Mouse (Mus musculus) B cell, adult 2 months (primary cell): ENCODE measurements around the gene Me3.
"Not testable (repeated sequence)": the region's sequence is repeated elsewhere in the genome, so short reads cannot be mapped to it uniquely, and the experiment has no call there.

Experiments used
- DNase-seq, 2 experiments: peaks; one replicate each; pipeline ENCODE4 v3.0.0; 2022

Me3 gene

DNA sequence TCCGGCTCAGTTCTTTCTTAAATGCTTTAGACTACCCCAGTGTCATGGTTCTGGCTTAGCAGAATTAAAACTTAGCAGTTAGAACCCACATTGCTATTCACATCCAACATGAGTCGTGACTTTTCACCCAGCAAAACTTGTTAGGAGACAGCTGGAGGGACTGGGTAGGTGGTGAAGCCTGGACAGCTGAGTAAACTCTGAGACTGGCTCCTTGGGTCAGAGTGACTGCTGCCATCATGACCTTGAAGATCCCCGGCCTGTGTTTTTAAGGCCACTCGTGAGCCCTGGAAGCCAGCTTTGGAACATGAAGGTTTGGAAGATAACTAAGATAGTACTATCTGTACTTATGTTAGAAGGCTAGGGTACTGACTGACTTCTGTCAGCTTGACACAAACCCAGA is 35.4 kb downstream of the Me3 start:
- no peak for DNase-seq

DNA sequence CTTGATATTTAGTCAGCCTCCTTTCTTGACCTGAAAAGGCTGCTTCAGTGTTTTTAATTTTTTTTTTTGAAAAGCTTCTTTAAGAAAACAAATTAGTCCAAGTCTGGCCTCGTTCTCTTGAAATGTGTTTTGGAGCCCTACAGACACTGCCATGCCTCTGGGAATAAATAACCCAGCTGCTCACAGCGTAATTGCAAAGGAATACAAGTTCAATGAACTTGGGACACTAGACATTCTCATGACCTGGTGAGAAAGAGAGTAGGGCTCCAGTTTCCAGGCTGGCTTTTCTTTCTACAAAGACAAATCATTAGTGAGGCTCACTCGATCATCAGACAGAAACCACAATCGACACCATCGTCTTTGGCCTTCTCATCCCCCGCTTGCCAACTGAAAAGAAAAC is 37.3 kb downstream of the Me3 start:
- DNase-seq, result no peak

DNA sequence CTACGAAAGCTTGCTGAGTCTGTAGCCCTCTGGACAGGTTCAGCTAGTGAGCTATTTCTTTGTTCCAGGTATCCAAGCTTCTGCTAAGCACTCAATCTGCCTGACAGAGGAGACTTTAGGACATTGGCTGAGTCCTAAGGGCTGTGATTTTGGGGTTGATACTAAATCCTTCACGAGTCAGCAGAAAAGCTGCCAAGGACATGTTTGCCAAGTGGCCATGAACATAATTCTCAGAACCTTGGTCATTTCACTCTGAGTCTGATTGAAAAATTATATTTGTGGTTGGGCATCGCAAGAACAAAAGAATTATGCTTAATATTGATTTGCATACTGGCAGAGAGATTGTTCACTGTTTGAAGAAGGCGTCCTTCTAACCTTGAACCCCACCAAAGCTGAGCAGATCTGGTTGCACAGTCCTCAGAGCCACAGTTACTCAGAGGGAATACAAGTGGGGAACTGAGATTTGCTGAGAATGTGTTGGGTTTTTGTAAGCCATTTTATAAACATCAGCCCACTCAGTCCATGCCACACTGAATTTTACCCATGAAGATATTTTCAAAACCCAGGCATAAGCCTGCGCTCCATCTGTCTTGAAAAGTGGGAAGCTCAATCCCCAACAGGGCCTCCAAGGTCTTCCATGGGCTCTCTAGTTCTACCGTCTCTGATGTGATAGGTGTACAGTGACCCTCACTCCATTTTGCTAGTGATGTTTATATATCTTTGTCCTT is 39.1 kb downstream of the Me3 start:
- no peak for DNase-seq

DNA sequence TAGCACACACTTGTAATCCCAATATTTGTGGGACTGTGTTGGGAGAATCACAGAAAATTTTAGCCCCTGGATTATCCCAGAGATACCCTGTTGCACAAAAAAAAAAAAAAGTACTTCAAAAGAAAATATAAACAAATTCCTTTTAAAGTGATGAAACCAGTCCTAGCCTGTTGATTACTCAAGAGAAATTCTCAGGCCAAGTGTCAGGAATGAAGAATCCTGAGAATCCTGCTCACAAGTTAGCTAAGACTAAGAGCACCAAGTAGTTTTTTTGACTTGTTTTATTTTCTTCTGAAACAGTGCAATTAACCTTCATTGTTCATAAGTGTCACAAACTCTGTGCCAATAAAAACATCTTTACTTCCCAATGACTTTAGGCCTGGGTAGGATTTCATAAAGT is 44.0 kb downstream of the Me3 start:
- DNase-seq, result no peak

DNA sequence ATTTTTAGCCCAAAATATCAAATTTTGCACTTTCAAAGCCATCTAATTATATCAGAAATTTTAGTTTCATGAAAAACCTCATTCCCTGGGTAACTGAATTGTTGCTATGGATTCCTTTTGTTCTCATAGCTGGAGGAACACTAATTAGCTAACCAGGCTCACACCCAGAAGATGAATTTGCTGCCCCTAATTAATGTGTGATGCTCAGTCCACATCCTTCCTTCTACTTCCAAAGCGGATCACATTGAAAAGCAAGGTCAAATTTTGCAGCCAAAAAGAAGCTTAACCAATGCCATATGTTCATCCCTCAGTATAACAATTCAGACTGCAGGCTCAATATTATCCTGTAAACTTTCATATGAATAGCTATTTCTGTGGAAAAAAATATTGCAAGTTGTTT is 45.7 kb downstream of the Me3 start:
- DNase-seq, result no peak

DNA sequence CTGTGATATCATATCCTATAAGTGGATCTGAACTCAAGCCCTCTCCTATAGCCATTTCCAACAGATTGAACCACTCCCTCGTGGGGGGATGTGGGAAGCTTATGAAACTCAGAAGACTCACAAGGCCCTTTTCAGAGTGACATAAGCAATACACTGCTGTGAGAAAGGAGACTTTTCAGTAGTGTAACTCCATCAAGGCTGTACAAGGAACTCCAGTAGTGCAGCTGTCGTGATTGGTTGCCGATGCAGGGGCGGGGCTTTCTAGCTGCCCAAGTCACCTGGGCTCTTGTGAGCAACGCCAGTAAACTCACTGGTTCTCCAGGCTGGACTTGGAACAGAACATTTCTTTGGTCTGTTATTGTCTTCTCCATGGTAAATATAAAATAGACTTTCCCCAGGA is 46.5 kb downstream of the Me3 start:
- DNase-seq, result no peak

DNA sequence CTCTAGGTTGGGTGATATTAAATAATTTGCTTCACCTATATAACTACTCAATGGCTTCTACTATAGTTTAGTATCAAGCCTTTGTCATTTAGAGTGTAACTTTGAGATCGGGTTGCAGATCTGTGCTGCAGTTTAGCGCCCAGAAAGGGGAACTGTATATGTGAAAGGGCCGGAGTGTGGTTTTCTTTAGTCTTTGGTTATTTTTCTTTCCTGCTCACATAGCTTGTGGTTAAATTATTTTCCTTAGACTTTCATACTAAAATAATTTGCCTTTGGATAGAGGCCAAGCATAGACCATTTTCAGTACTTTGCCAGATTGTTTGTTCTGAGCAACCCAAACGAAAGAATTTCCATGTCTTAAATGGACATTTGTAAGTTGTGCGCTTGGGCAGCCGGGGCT is 46.9 kb downstream of the Me3 start:
- no peak for DNase-seq

DNA sequence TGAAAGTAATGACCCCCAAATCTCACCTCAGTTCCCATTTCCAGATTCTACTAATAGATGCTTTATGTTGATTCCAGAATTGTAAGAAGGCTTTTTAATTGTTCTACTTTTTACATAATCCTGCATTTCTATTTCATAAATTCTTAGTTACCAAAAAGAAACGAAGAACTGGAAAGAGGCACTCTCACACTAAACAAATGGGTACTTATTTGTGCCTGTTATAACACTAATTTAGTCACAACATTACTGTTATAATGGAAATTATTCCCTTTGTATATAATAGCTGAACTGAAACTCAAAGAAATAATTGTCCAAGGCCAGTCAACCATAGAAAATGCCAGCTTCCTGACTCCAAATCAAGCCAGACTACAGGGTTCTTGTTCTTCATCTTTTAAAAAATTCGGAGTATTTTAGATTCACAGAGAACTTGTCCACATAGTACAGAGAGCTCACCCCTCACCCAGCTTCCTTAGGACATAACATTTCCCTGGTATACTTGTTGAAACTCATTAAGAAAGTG is 47.5 kb downstream of the Me3 start:
- DNase-seq, result no peak

DNA sequence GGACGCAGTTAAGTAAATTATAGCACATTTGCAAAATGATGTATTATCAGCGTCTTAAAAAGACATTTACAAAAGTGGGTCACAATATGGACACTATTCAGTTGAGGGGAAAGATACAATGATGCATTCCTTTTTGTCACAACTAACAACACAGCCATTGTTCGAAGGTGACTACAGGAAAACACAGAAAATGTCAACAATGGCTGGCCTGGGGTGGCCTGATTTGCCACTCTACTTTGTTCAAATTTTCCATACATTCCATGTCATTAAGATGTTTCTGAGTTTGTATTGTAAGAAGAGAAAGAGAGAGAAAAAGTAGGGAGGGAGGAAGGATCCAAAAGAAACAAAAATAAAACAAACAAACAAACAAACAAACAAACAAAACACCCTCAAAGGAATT is 48.7 kb downstream of the Me3 start:
- DNase-seq, result no peak

DNA sequence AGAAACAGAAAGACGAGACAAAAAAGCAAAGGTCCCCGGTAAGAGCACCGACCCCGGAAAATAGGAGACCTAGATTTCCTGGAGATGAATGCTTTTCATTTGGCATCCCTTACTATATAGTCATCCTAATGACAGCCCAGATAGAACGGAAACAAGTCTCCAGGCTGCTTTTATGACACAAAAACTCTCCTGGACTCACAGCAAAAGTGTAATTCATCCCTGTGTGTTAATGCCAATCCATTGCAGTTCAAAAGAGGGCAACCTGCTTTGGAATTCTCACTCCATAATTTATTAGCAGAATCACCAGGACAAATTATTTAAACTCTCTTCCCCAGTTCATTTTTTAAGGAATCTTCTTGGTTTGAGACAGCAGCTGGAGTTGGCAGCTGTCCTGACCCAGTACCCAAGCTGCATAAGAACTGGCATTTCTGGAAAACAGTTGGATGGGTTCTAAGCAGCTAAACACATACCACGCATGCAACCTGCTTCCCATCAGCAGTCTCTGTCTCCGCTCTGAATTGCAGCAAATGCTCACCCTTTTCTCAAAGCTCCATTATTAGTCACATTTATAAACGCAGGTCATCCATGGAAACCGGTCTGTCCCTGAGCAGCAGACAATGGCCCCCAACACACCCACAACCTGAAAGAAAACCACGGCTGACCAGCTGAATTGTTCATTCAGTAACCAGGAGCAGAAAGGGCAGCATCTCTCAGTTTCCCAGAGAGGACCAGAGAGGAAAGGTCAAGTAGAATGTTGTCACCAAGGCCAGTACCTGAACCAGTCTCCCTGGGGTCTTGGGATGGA is 49.7 kb downstream of the Me3 start:
- no peak for DNase-seq

DNA sequence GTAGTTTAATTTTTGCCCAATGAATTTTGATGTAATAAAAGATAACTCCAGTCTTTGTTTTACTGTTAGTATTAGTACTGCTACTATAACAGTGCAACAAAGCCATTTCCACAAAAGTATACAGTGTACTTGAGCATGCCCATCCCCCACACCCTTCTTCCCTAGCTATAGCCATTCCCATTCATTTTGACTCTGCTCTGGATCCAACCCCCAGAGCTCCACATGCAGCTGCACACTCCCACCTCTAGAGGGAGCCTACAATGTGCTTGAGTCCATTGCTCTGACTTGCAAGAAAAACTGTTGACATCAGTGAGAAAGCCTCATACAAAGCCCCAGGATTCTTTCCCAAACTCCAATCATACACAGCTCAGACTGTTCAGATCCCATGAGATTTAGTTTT is 66.0 kb downstream of the Me3 start:
- peak; percentile 9 to 16 for DNase-seq

DNA sequence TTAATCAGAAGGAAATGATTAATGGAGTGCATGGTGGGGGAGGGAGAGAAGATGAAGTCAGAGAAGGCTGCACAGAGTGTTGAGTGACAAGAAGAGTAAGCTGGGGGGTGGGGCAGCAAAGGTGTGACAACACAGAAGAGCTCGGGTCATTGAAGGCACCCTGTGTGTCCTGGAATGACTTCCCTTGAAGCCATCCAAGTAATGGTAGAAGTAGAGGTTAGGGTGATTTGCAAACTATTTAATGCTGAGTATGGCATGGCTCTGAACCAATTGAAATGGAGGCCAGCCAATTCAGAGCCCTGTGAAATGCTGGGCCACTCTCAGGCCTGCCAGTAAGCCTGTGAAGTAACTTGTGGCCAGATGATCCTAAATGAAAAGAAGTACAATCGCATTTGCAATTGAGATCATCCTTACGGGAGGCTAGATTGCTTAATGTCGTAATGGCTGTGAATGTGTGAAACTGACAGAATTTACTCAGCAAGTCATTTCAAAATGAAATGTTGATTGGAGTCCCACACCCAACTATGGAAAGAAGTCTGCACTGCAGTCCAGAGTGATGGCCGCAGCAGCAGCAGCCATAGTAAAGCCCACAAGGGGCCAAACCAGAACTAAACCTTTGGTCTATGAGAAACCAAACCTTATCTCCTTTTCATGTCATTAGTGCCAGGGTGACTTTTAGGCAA is 67.6 kb downstream of the Me3 start:
- no peak for DNase-seq

DNA sequence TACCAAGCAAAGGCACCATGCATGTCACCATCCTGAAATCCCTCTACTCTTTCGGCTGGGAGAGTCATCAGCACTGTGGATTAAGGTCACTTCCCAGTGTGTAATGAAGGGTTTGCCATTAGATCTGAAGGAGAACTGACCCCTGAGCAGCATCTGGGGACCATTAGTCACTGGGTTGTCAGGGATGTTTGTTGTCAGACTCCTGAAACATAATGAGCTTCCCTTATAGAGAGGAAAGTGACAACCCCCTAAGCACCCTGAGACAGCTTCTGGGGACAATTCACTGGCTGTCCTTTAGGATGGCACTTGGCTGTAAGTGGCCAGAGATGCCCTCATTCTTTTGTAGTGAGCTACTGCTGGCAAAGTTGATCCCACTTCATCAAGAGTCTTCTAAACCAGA is 68.3 kb downstream of the Me3 start:
- DNase-seq, result no peak

DNA sequence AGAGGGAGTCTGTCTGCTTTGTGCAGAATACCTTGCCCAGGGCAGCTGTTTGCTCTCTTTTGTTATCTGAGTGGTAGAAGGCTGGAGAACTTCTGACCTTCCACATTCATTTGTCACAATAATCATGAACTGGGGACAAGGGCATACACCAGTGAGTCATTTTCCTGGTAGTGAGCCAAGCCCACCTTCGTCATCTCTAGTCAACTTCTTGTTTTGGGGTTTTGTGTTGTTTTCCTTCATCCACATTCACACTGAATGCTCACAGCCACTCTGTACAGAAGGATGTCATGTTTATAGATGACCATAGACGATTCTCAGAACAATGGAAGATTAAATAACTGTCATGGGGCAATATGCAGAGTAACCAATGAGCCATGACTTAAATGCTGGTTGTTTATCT is 78.6 kb downstream of the Me3 start:
- DNase-seq, result no peak

DNA sequence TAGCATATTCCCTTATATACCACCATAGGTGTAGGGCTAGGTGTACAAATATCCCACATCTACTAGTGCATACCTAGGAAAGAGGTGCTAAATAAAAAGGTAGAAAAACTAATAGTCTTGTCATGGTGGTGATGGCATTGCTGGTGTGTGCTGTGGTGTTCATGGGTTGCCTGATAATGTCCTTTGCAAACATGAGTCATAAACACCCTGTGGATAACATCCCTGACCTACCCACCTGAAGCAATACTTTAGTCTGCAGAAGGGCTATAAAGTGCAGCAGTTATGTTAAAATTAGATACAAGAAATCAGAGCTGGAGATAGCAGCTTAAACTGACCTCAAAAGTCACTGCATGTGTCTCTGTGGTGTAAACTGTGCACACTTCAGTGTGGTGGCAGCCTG is 80.9 kb downstream of the Me3 start:
- DNase-seq, result no peak

DNA sequence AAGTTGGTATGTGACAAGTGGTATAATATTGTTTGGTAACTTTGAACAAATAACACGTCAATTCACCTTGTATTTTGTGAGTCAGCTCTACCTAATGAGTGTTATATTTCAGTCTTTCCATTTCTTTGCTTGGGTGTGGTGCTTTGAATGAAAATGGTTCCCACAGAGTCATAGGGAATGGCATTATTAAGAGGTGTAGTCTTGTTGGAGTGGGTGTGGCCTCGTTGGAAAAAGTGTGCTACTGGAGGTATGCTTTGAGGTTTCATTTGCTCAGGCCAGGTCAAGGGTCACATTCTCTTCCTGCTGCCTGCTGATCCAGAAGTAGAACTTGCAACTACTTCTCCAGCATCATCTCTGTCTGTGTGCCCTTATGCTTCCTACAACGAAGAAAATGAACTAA is 84.0 kb downstream of the Me3 start:
- DNase-seq, result no peak

DNA sequence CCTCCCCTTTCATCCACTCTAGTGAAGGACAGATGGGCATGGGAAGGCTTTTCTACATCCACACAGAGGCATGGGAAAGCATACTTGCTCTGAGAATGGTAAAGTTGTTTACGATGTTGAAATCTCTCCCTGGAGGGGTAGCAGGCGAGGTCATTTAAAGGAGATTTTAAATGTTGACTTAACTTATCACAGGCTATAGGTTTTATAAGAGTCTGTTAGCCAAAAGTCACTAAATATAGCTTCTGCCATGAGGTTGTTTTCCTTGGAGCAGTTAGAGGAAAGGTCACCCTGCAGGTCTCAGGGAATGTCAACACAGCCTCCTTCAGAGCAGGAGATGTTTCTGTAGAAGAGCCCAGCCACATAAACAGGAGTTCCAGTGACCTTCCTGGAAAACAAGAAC is 85.3 kb downstream of the Me3 start:
- DNase-seq, result no peak

DNA sequence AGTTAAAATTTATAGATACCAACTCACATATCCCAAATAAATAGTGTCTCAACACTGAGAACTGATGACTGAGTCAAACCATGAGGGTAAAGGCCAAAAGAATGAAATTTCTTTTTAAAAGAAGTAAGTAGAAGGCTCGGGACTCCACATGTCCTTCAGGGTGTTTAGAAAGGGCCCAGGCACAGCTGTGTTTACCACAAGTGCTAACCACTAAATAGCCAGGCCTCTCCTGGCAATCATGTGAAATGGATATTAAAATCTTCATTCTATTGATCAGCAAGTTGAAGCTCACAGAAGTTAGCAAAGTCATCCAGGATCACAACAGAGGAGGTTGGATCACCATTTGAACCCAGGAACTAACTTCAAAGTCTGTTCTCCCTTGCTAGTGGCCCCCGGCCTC is 86.1 kb downstream of the Me3 start:
- no peak for DNase-seq

DNA sequence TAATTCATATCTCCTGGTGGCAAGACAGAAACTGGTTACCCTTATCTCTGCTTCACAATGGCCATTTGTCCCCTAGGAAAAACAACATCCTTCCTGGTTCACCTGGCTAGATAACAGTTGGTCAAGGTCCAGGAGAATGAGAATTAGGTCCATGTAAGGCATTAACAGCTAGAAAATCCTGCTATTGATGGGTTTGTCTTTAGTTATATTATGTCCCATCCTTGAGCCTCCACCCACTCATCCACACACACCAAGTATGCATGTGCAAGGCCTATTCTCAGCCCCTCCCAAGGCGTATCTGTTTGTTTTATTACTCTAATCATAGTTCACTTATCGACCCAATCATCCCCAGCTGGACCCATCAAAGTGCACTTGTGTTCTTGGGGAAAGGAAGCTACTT is 88.1 kb downstream of the Me3 start:
- no peak for DNase-seq

DNA sequence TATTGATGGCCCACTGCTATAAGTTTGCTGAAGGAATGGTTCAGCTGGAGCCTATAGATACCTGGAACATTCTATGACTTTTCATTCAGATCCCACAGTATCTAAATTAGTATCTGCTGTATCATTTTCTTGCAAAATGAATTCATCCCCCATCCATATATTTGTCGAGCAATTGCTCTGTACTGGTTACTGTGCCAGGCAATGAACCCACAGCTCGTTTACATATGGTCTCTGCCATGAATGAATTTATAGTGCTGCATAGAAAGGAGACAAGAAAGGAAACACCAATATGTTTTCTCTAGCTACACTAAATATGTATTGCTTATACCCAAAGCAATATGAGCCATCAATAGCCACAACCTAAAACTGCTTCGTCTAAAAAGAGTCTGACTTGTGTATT is 94.5 kb downstream of the Me3 start:
- no peak for DNase-seq

DNA sequence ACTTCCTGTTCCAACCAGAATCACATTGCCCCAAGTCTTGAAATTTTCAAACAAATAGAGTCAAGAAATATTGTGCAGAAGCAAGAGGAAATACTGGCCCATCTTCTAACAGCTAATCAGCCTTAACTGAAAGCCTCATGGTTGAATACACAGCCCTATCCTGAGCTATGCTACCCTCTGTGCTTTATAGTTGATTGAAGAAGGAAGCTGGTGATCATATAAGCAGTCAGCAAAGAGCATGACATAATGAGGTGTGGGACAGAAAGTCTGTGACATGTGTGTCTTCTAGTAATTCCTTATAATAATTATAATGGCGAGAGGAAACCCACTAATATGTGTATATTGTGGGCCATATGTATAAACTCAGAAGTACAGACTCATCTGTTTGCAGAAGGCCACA is 95.4 kb downstream of the Me3 start:
- DNase-seq, result no peak

DNA sequence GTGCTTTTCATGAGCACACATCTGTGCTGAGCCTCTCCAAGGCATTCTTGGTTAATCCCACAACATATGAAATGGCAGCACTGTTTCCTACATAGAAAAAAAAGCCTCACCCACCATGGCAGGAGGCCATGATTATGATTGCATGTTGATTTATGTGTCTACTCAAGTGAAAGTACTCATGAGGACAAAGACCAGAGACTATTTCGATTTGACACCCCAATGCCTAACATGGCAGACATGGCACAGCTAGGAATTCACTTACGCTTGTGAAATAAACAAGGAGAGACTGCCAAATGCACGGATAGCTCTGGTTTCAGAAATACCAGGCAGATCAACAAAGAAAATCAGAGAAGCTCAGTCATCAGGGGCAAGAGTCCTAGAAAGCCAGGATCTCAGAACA is 96.2 kb downstream of the Me3 start:
- no peak for DNase-seq

DNA sequence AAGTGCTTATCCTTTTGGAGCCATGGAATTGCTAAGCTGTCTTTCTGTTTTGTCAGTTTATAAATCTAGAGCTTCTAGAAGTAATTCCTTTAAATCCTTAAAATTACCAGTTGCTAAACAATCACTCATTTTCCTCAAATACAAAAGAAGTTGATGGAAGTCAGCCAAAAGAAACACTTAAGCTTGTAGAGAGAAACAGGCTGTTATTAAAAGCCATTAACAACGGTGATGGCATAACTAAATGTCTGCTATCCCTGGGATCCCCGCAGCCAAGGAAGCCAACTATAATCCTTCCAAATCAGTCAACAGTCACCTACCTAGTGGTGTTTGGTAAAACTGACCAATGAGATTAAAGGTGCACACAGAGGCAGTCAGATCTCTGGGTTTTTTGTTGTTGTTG is 98.3 kb downstream of the Me3 start:
- DNase-seq, result no peak

DNA sequence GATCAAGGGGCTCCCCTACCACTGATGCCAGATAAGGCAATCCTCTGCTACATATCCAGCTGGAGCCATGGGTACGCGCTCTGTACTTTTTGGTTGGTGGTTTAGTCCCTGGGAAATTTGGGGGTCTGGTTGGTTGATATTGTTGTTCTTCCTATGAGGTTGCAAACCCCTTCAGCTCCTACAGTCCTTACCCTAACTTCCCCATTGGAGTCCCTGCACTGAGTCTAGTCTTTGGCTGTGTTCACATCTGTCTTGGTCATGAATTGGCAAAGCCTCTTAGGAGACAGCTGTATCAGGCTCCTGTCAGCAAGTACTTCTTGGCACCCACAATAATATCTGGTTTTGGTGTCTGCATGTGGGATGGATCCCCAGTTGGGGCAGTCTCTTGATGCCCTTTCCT is 98.9 kb downstream of the Me3 start:
- DNase-seq, result not testable (repeated sequence)
